In the genomic region with DNA sequence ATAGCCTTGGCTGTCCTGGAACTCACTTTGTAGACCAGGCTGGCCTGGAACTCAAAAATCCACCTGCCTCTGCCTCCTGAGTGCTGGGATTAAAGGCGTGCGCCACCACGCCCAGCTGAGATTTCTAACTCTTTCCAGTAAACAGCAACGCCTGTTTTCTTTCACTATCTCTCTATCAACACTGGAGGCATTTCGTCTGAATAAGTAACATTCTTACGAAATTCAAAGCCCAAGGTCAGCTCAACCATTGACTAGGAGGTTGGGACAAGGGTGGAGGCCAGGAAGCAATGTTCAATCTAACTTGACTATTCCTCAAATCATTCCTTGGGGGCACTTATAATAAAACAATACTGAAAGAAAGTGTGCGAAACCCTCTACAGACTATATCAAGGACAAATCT, we compare ENCODE assay signal across 12 mouse cellular contexts. TPM values are rescaled to one million over a fixed set of nuclear protein-coding genes. Genes with fewer than 3 reads are reported as not detected.
"Had no signal": no experiment of that assay in that cellular context is flagged by ENCODE, and none has a peak within 500 bp of the region (broad histone marks: within the 10 kb centered on the region; RNA-seq: fewer than 3 reads in every experiment).

No protein-coding gene starts in this region.

RNA-seq across cellular contexts. Expression of gene H2al2a, which starts 18.5 kb away (rescaled TPM):
- total RNA-seq: neutrophil, adult 5-6 weeks had no signal
- polyA plus RNA-seq: neural tube, embryonic 14.5 days; neural tube, embryonic 15.5 days; small intestine, adult 2 months; spleen, adult 2 months; stomach, embryonic 14.5 days; stomach, embryonic 15.5 days; stomach, embryonic 16.5 days; stomach, postnatal 0 days; thymus, adult 2 months; thymus, postnatal 0 days; urinary bladder, adult 2 months had no signal
